Mouse (Mus musculus) ES-Bruce4 (cell line): ENCODE results near the gene Scn4a. TPM values are rescaled to one million over a fixed set of nuclear protein-coding genes. Genes with fewer than 3 reads are reported as not detected.
"Not testable (repeated sequence)": the region's sequence is repeated elsewhere in the genome, so short reads cannot be mapped to it uniquely, and the experiment has no call there.

Experiments
- H3K27ac ChIP-seq: 2 replicates; pipeline ENCODE4 v1.5.1; 2012; ENCODE audit warnings: low read length, inconsistent platforms; ENCODE audit not compliant: insufficient read depth
- H3K27me3 ChIP-seq: 2 replicates; pipeline ENCODE4 v1.6.1; 2012; ENCODE audit warnings: mild to moderate bottlenecking, low read length, inconsistent platforms; ENCODE audit not compliant: control insufficient read depth, poor library complexity, insufficient read depth, severe bottlenecking
- H3K36me3 ChIP-seq: 2 replicates; pipeline ENCODE4 v1.6.1; 2012; ENCODE audit warnings: inconsistent platforms, mild to moderate bottlenecking, low read length, moderate library complexity; ENCODE audit not compliant: control insufficient read depth, poor library complexity, insufficient read depth, severe bottlenecking
- H3K4me1 ChIP-seq: one replicate; pipeline ENCODE4 v1.8.1; 2011; ENCODE audit warnings: low read length; ENCODE audit not compliant: control insufficient read depth, insufficient read depth
- H3K4me3 ChIP-seq: 2 replicates; pipeline ENCODE4 v1.5.1; 2011; ENCODE audit warnings: low read depth, mild to moderate bottlenecking, low read length
- H3K9ac ChIP-seq: 2 replicates; pipeline ENCODE4 v1.6.1; 2012; ENCODE audit warnings: low read depth, mild to moderate bottlenecking, inconsistent platforms; ENCODE audit not compliant: poor library complexity, severe bottlenecking
- H3K9me3 ChIP-seq: replicated peaks from 2 replicates; pipeline ENCODE4 v1.6.1; 2012; ENCODE audit warnings: mild to moderate bottlenecking, low read length, inconsistent platforms; ENCODE audit not compliant: control insufficient read depth, poor library complexity, insufficient read depth, severe bottlenecking
- CTCF ChIP-seq: IDR thresholded peaks from one replicate; pipeline ENCODE4 v1.8.1; 2011; ENCODE audit warnings: low read depth, low read length
- EP300 ChIP-seq: IDR thresholded peaks from 2 replicates; pipeline ENCODE4 v1.6.1; 2011; ENCODE audit warnings: low read depth, low read length; ENCODE audit not compliant: insufficient read depth
- POLR2A ChIP-seq: IDR thresholded peaks from one replicate; pipeline ENCODE4 v1.8.1; 2011; ENCODE audit warnings: low read length; ENCODE audit not compliant: insufficient read depth
- polyA plus RNA-seq: library from polyadenylated mRNA; stranded (reverse); fragments of >200 nt; gene quantifications from 2 replicates; pipeline ENCODE4 v1.2.4, GENCODE M21; 2011; ENCODE audit warnings: low read depth; ENCODE audit not compliant: missing spikeins, insufficient read depth, insufficient read length

The Scn4a gene
- not detected in 2 replicates for polyA plus RNA-seq

GRCm38 (mm10) chr11:106353188-106353587 lies at the start of gene Scn4a:
Scn4a (minus strand) TSS chr11:106353288.
- TF ChIP-seq POLR2A (no peak), CTCF (no peak), EP300 (no peak)
- H3K4me3 ChIP-seq = no peak within 1 kb of the TSS
- H3K9ac ChIP-seq = no peak within 1 kb of the TSS
- H3K4me1 ChIP-seq = no peaks in the 10 kb centered on the region
- H3K36me3 ChIP-seq = no peaks in the 10 kb centered on the region
- no peak within 1 kb of the TSS for H3K27ac ChIP-seq
- no peaks in the 10 kb centered on the region for H3K9me3 ChIP-seq
- no peaks in the 10 kb centered on the region for H3K27me3 ChIP-seq

DNA sequence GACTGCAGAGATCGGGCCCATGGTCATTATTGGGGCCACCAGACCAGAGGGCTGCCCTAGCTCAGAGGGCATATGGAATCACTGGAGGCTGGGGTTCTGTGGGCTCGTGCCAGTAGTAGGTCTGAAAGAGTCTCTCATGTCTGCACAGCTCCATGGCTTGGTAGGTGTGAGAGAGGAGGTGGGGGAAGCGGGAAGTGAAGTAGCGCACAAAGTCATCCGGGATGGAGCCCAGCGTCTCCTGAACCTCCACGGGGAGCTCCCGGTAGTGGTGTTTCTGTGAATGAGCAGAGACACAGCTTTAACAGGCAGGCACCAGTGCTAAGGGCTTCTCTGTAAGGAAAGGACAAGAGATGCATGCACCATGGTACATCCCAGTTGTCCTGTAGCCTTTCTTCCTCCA lies 45.4 kb upstream of the Scn4a start:
- no peaks in the 10 kb centered on the region for H3K4me1 ChIP-seq
- H3K9ac ChIP-seq = no peak overlapping the region
- no peak overlapping the region for H3K4me3 ChIP-seq
- no peak overlapping the region for H3K27ac ChIP-seq
- H3K9me3 ChIP-seq = no peaks in the 10 kb centered on the region
- H3K27me3 ChIP-seq = no peaks in the 10 kb centered on the region
- TF ChIP-seq POLR2A (no peak), EP300 (no peak), CTCF (no peak)
- H3K36me3 ChIP-seq = no peaks in the 10 kb centered on the region

DNA sequence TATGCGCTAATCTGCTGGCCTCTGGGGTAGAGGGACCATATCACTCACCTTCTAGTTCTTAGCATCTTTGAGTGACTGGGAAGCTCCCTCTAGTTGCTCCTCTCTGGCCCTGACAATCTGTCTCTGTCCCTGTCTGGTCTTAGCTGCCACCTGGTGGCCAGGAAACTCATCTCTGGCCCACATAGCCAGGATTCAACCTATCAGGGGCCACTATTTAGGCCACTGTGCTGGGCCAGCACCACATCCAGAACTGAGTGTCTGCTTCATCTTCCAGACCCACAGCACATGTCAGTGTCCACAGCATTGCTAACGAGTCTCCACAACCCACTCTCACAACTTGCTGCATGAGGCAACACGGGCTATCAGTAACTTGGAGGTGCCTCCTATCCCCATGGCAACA lies 44.6 kb upstream of the Scn4a start:
- Histone ChIP-seq H3K4me3 (no peak overlapping the region), H3K4me1 (peaks cover 4% of the 10 kb centered on the region), H3K27me3 (no peaks in the 10 kb centered on the region), H3K9ac (no peak overlapping the region), H3K27ac (no peak overlapping the region), H3K9me3 (no peaks in the 10 kb centered on the region), H3K36me3 (no peaks in the 10 kb centered on the region)
- TF ChIP-seq POLR2A = no peak
- TF ChIP-seq EP300 = no peak
- TF ChIP-seq CTCF = peak; percentile 52

DNA sequence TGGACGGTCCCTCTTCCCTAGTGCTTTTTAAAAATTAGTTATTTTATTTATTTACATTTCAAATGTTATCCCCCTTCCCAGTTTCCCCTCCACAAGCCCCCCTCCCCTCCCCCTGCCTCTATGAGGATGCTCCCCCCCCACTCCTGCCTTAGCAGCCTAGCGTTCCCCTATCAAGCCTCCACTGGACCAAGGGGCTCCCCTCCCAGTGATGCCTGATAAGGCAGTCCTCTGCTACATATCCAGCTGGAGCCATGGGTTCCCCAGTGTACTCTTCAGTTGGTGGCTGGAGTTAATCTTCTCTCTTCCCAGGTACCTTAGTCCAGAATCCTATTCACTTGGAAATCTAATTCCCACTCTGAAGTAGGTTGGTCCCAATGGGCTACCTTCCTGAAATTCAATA lies 41.0 kb upstream of the Scn4a start:
- H3K4me1 ChIP-seq, H3K9me3 ChIP-seq, H3K36me3 ChIP-seq, H3K27ac ChIP-seq, H3K27me3 ChIP-seq, H3K4me3 ChIP-seq, H3K9ac ChIP-seq: not testable (repeated sequence)

- no peak overlapping the region for H3K27ac ChIP-seq
- H3K36me3 ChIP-seq = no peaks in the 10 kb centered on the region
- TF ChIP-seq CTCF (no peak), EP300 (no peak), POLR2A (no peak)
- H3K4me3 ChIP-seq = no peak overlapping the region
- H3K4me1 ChIP-seq = peaks cover 4% of the 10 kb centered on the region
- no peak overlapping the region for H3K9ac ChIP-seq
- H3K9me3 ChIP-seq = no peaks in the 10 kb centered on the region
- no peaks in the 10 kb centered on the region for H3K27me3 ChIP-seq
Measured at GRCm38 (mm10) chr11:106393331-106393616, 40.2 kb upstream of the Scn4a start.

- Histone ChIP-seq H3K4me3 (no peak overlapping the region), H3K36me3 (no peaks in the 10 kb centered on the region), H3K9me3 (no peaks in the 10 kb centered on the region), H3K9ac (no peak overlapping the region), H3K27me3 (no peaks in the 10 kb centered on the region), H3K4me1 (peaks cover 4% of the 10 kb centered on the region), H3K27ac (no peak overlapping the region)
- TF ChIP-seq POLR2A = no peak
- no peak for TF ChIP-seq CTCF
- no peak for TF ChIP-seq EP300
Measured at GRCm38 (mm10) chr11:106392597-106393330, 39.7 kb upstream of the Scn4a start.
